Mouse (Mus musculus) gastrocnemius, postnatal 10 days (tissue): ENCODE measurements around the gene Smim24. TPM values are rescaled to one million over a fixed set of nuclear protein-coding genes. Genes with fewer than 3 reads are reported as not detected.

ENCODE experiments used
- DNase-seq: peaks from one replicate; pipeline ENCODE4 v3.0.0; 2021; ENCODE audit warnings: mixed read lengths
- total RNA-seq, 2 experiments: library from RNA; stranded (reverse); gene quantifications; 2 replicates each; pipeline ENCODE4 v1.2.3; 2021

Gene Smim24
- total RNA-seq, 2 experiments from 2014 or later, result 0.65 TPM; not detected in 1

- no peak for DNase-seq
Measured at GRCm38 (mm10) chr10:81365672-81366476, 27.0 kb upstream of the Smim24 start, which contains the start of gene 4930404N11Rik. Gene 4930404N11Rik, minus strand, starts transcription at chr10:81365816.

GRCm38 (mm10) chr10:81366477-81367206, 26.2 kb upstream of the Smim24 start:
- no peak for DNase-seq

GRCm38 (mm10) chr10:81367207-81367495, 25.7 kb upstream of the Smim24 start:
- no peak for DNase-seq

- no peak for DNase-seq
Measured at GRCm38 (mm10) chr10:81375322-81375721, 17.5 kb upstream of the Smim24 start.

GRCm38 (mm10) chr10:81376561-81377361, 16.1 kb upstream of the Smim24 start:
- DNase-seq, result no peak

GRCm38 (mm10) chr10:81377362-81377664, 15.5 kb upstream of the Smim24 start:
- no peak for DNase-seq

- no peak for DNase-seq
Measured at GRCm38 (mm10) chr10:81377793-81378552, 14.9 kb upstream of the Smim24 start, which contains the start of gene Fzr1. Gene Fzr1, minus strand, starts transcription at chr10:81378516.

GRCm38 (mm10) chr10:81378553-81379182, 14.2 kb upstream of the Smim24 start:
- DNase-seq, result peak; percentile 100

- DNase-seq, result no peak
Measured at GRCm38 (mm10) chr10:81379183-81379553, 13.7 kb upstream of the Smim24 start.

GRCm38 (mm10) chr10:81379809-81380378, 13.0 kb upstream of the Smim24 start:
- DNase-seq, result no peak

GRCm38 (mm10) chr10:81382039-81382438, 10.8 kb upstream of the Smim24 start:
- no peak for DNase-seq

GRCm38 (mm10) chr10:81383802-81384604, 8.8 kb upstream of the Smim24 start, which contains the start of the genes Dohh and Gm48551:
Gene Dohh, plus strand, starts transcription at chr10:81384428.
Gene Gm48551, plus strand, starts transcription at chr10:81384466.
- peak; percentile 100 for DNase-seq

GRCm38 (mm10) chr10:81384605-81384982, 8.3 kb upstream of the Smim24 start:
- DNase-seq, result no peak

- DNase-seq, result no peak
Measured at GRCm38 (mm10) chr10:81385603-81386306, 7.1 kb upstream of the Smim24 start.

- no peak for DNase-seq
Measured at GRCm38 (mm10) chr10:81387716-81388115, 5.1 kb upstream of the Smim24 start.

GRCm38 (mm10) chr10:81388505-81389055, 4.3 kb upstream of the Smim24 start, which contains the start of gene Gm48552:
Gene Gm48552, plus strand, starts transcription at chr10:81389005.
- DNase-seq, result no peak

GRCm38 (mm10) chr10:81389373-81389772, 3.5 kb upstream of the Smim24 start:
- no peak for DNase-seq

- peak; percentile 82 for DNase-seq
Measured at GRCm38 (mm10) chr10:81389801-81390677, 2.8 kb upstream of the Smim24 start.
